Mouse (Mus musculus): Measurements from ENCODE around the gene Syp. TPM values are rescaled to one million over a fixed set of nuclear protein-coding genes. Genes with fewer than 3 reads are reported as not detected.

Gene Syp
- polyA plus RNA-seq (2016; fragmentation: Nextera tagmentation; extraction: Ambion mirVana) = 12.0 and 21.7 TPM in 2 replicates

- Histone ChIP-seq H3K4me3 (peak within 1 kb of the TSS; percentile 58), H3K36me3 (no peaks in the 10 kb centered on the region), H3K27ac (replicated peaks) (peak within 1 kb of the TSS; percentile 72), H3K4me1 (peaks cover 16% of the 10 kb centered on the region), H3K9me3 (replicated peaks) (no peaks in the 10 kb centered on the region), H3K27me3 (ENCODE audit: low read depth, poor library complexity, severe bottlenecking) (peaks cover 9% of the 10 kb centered on the region)
- WGBS = 25% methylated on average over 41 of the region's 42 CpGs
- DNase-seq (ENCODE audit: low spot score) = peak; percentile 87
These were observed at the start of gene Syp for GRCm38 (mm10) chrX:7638401-7639091. Gene Syp (plus strand): TSS chrX:7638471.

- Histone ChIP-seq H3K36me3 (peaks cover 88% of the 10 kb centered on the region), H3K9me3 (replicated peaks) (peaks cover 5% of the 10 kb centered on the region; the same call in 1 of the 2 replicates), H3K4me1 (no peaks in the 10 kb centered on the region), H3K27me3 (ENCODE audit: low read depth, poor library complexity, severe bottlenecking) (no peaks in the 10 kb centered on the region), H3K4me3 (no peak overlapping the region), H3K27ac (replicated peaks) (no peak overlapping the region)
- 92% methylated on average over 9 of the region's 9 CpGs for WGBS
- DNase-seq (ENCODE audit: low spot score) = no peak
These were observed 42.9 kb upstream of the Syp start for GRCm38 (mm10) chrX:7595371-7595770.

GRCm38 (mm10) chrX:7604004-7604403, 34.3 kb upstream of the Syp start:
- WGBS = 90% methylated on average over 7 of the region's 7 CpGs
- no peak overlapping the region for H3K27ac ChIP-seq (replicated peaks)
- peaks cover 4% of the 10 kb centered on the region; the same call in 1 of the 2 replicates for H3K9me3 ChIP-seq (replicated peaks)
- H3K4me3 ChIP-seq = 0 out of 2 replicates have a peak overlapping the region, but pooled peaks have one; percentile 58
- peaks cover 21% of the 10 kb centered on the region for H3K36me3 ChIP-seq
- peaks cover 7% of the 10 kb centered on the region for H3K27me3 ChIP-seq (ENCODE audit: low read depth, poor library complexity, severe bottlenecking)
- no peak for DNase-seq (ENCODE audit: low spot score)
- H3K4me1 ChIP-seq = peaks cover 10% of the 10 kb centered on the region

DNA sequence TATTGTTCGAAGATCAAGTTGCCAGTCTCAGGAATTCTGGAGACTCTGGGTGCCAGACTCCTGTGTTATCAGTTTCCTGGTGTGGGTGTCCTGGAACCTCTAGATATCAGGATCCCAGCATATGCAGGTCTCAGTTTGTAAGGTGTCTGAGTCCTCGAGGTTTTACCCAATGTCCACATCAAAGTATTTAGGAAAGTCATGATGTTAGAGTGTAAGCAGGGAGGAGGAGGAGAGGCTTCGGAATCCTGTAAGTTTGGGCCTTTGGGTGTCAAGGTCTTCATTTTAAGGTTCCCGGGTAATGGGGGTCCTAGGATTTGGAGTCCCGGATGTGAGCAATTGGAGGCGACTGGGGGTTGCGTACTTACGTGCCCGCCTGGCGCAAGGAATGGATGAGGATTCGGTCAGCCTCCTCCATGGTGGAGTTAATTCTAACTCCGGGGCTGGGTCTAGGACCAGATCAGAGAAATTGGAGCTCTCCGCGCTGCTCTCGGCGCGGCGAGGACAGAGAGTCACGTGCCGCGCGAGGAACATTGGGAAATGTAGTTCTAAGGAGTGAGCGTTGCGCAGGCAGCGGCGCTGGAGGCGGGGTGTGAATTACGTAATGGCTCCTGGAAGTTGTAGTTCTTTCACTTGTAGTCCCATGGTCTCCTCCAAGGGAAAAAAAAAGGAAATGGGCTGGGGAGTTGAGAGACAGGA, 33.2 kb upstream of the Syp start, which contains the start of gene Ccdc22:
Gene Ccdc22 (minus strand): TSS at position 639 of the 696 bp plus-strand sequence.
- Histone ChIP-seq H3K4me3 (peak within 1 kb of the TSS; percentile 58), H3K27ac (replicated peaks) (peak within 1 kb of the TSS; percentile 76), H3K27me3 (ENCODE audit: low read depth, poor library complexity, severe bottlenecking) (peaks cover 14% of the 10 kb centered on the region), H3K4me1 (peaks cover 12% of the 10 kb centered on the region), H3K36me3 (peaks cover 11% of the 10 kb centered on the region; the same call in 1 of the 2 replicates), H3K9me3 (replicated peaks) (no peaks in the 10 kb centered on the region)
- 17% methylated on average over 28 of the region's 28 CpGs for WGBS
- DNase-seq (ENCODE audit: low spot score) = peak; percentile 76

GRCm38 (mm10) chrX:7605575-7605941, 32.7 kb upstream of the Syp start:
- H3K36me3 ChIP-seq = 0 out of 2 replicates have a peak, but pooled peaks cover 6% of the 10 kb centered on the region
- H3K4me3 ChIP-seq = no peak overlapping the region
- 57% methylated on average over 8 of the region's 8 CpGs for WGBS
- no peaks in the 10 kb centered on the region for H3K9me3 ChIP-seq (replicated peaks)
- no peak for DNase-seq (ENCODE audit: low spot score)
- H3K27me3 ChIP-seq (ENCODE audit: low read depth, poor library complexity, severe bottlenecking) = peaks cover 17% of the 10 kb centered on the region
- no peak overlapping the region for H3K27ac ChIP-seq (replicated peaks)
- H3K4me1 ChIP-seq = peaks cover 14% of the 10 kb centered on the region

GRCm38 (mm10) chrX:7606783-7607182, 31.5 kb upstream of the Syp start, which contains the start of gene Cacna1f:
Gene Cacna1f (plus strand): TSS chrX:7607083.
- no peak within 1 kb of the TSS for H3K4me3 ChIP-seq
- H3K27ac ChIP-seq (replicated peaks) = no peak within 1 kb of the TSS
- 0 out of 2 replicates have a peak, but pooled peaks cover 6% of the 10 kb centered on the region for H3K36me3 ChIP-seq
- DNase-seq (ENCODE audit: low spot score) = no peak
- no peaks in the 10 kb centered on the region for H3K9me3 ChIP-seq (replicated peaks)
- peaks cover 28% of the 10 kb centered on the region for H3K27me3 ChIP-seq (ENCODE audit: low read depth, poor library complexity, severe bottlenecking)
- 80% methylated on average over 6 of the region's 6 CpGs for WGBS
- H3K4me1 ChIP-seq = peaks cover 14% of the 10 kb centered on the region

DNA sequence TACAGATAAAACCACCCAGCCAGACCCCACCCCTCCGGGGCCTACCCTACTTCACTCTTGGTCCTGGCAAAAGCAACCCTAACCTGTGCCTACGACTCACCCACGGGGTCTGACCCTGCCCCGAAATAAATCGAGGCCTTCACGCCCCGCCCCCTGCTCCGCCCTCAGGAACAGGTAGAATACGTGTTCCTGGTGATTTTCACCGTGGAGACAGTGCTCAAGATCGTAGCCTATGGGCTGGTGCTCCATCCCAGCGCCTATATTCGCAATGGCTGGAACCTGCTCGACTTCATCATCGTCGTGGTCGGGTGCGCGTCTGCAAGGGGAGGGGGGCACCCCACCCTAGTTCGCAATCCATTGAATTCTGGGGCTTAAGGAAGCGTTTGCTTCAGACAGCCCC, 28.2 kb upstream of the Syp start:
- WGBS = 30% methylated on average over 21 of the region's 21 CpGs
- H3K36me3 ChIP-seq = no peaks in the 10 kb centered on the region
- peaks cover 28% of the 10 kb centered on the region for H3K27me3 ChIP-seq (ENCODE audit: low read depth, poor library complexity, severe bottlenecking)
- no peak for DNase-seq (ENCODE audit: low spot score)
- H3K4me3 ChIP-seq = peak overlapping the region; percentile 54
- peaks cover 3% of the 10 kb centered on the region for H3K9me3 ChIP-seq (replicated peaks)
- no peak overlapping the region for H3K27ac ChIP-seq (replicated peaks)
- H3K4me1 ChIP-seq = 0 out of 2 replicates have a peak, but pooled peaks cover 4% of the 10 kb centered on the region

DNA sequence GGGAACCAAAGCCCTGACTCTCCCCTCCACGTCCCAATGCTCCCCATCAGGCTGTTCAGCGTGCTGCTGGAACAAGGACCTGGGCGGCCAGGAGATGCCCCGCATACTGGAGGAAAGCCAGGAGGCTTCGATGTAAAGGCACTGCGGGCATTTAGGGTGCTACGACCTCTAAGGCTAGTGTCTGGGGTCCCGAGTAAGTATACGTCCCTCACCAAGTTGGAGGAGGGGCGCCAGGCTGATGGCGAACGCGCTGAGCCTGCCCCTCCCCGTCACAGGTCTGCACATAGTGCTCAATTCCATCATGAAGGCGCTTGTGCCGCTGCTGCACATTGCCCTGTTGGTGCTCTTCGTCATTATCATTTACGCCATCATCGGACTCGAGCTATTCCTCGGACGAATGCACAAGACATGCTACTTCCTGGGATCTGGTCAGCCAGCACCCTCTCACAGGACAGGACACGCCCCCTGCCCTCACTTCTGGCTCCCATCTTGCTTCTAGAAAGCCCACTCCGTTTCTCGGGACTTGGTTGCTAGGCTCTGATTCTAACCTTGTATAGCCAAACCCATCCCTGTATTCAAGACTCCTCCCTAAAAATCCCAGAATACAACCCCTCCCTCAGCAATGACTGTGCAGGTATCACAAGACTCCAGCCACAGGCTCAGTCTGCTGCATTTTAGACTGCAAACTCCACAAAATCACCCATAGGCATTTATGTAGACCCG, 27.6 kb upstream of the Syp start:
- WGBS = 26% methylated on average over 26 of the region's 26 CpGs
- H3K4me3 ChIP-seq = peak overlapping the region; percentile 54
- H3K27me3 ChIP-seq (ENCODE audit: low read depth, poor library complexity, severe bottlenecking) = peaks cover 28% of the 10 kb centered on the region
- no peaks in the 10 kb centered on the region for H3K36me3 ChIP-seq
- DNase-seq (ENCODE audit: low spot score) = peak; percentile 18
- 0 out of 2 replicates have a peak, but pooled peaks cover 4% of the 10 kb centered on the region for H3K4me1 ChIP-seq
- H3K27ac ChIP-seq (replicated peaks) = 0 out of 2 replicates have a peak overlapping the region, but pooled peaks have one; percentile 33
- peaks cover 3% of the 10 kb centered on the region for H3K9me3 ChIP-seq (replicated peaks)

DNA sequence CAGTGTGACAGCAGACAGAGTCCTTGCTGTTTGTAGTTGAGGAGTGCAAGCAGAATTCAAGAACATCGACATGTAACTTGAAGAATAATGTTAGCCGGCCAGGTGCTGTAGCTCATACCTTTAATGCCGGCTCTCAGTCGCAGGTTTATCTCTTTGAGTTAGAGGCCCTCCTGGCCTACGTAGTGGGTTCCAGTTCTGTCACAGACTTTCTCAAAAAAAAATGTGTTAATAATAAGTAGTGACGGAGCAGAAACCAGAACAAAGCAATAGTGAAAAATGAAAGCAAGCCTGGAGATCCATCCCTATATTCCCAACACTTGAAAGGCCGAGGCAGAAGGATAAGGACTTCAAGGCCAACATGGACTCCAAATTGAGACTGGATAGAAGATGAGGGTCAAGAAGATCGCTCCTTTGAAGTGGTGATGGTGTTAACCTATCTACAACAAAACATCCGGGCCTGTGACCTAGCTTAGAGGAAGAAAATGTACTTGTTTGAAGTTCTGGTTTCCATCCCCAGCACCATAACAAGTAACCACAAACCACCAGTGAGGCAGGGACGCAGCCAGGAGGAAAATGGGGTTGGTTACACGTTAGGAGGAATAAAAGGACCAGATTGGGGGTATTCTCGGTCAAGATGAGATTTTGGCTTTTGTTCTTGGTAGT, 20.3 kb upstream of the Syp start:
- DNase-seq (ENCODE audit: low spot score) = no peak
- H3K27ac ChIP-seq (replicated peaks) = no peak overlapping the region
- WGBS = 81% methylated on average over 12 of the region's 12 CpGs
- peaks cover 16% of the 10 kb centered on the region for H3K9me3 ChIP-seq (replicated peaks)
- no peaks in the 10 kb centered on the region for H3K27me3 ChIP-seq (ENCODE audit: low read depth, poor library complexity, severe bottlenecking)
- H3K36me3 ChIP-seq = no peaks in the 10 kb centered on the region
- no peak overlapping the region for H3K4me3 ChIP-seq
- no peaks in the 10 kb centered on the region for H3K4me1 ChIP-seq

DNA sequence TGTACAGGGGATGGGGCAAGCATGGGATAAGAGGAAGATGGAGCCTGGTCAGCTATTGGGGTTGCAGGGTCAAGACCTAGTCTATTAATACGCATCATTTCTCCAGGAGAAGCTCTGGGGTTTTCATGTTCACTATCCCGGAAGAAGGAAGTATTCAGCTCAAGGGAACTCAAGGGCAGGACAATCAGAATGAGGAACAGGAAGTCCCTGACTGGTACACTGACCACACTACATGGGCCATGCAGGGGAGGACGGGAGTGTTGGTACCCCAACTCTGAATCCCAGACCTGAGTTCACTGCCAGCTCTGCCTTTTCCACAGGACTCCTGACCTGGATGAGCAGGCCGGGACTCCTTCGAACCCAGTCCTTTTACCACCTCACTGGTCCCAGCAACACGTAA, 5.7 kb upstream of the Syp start:
- no peak overlapping the region for H3K27ac ChIP-seq (replicated peaks)
- no peaks in the 10 kb centered on the region for H3K4me1 ChIP-seq
- no peaks in the 10 kb centered on the region for H3K27me3 ChIP-seq (ENCODE audit: low read depth, poor library complexity, severe bottlenecking)
- H3K4me3 ChIP-seq = no peak overlapping the region
- no peaks in the 10 kb centered on the region for H3K36me3 ChIP-seq
- H3K9me3 ChIP-seq (replicated peaks) = 0 out of 2 replicates have a peak, but pooled peaks cover 2% of the 10 kb centered on the region
- WGBS = 87% methylated on average over 6 of the region's 6 CpGs
- DNase-seq (ENCODE audit: low spot score) = no peak

DNA sequence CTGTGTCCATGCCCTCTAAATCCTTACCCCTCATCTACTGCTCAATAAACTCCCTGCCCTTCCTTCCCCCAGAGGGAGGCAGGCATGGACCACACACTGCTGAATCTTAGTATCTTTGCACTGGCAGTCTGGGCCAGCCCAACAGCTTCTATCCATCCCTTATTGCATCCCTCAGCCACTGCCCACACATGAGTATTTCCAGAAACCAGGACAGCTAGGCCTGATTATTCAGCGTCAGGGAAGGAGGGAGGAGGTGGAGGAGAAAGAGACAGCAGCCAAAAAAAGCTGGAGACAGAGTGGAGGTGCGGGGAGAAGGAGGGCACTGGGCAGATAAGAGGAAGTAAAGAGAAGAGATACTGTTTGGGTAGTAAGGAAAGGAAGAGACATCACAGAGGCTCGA, 3.2 kb upstream of the Syp start:
- Histone ChIP-seq H3K4me1 (peaks cover 12% of the 10 kb centered on the region), H3K36me3 (no peaks in the 10 kb centered on the region), H3K27me3 (ENCODE audit: low read depth, poor library complexity, severe bottlenecking) (peaks cover 9% of the 10 kb centered on the region), H3K27ac (replicated peaks) (no peak overlapping the region), H3K9me3 (replicated peaks) (no peaks in the 10 kb centered on the region), H3K4me3 (no peak overlapping the region)
- DNase-seq (ENCODE audit: low spot score) = no peak
- WGBS = 82% methylated on average over 3 of the region's 3 CpGs

All from midbrain, embryonic 10.5 days (tissue).